Mouse (Mus musculus): ENCODE results near the gene Uqcrfs1. TPM values are rescaled to one million over a fixed set of nuclear protein-coding genes. Genes with fewer than 3 reads are reported as not detected.
A peak's percentile ranks its signal among the peaks of the same experiment; 100 is the strongest.

Uqcrfs1 gene
- polyA plus RNA-seq, 1 experiment, result 441 TPM

- WGBS, result 17% methylated on average over 2 of the region's 2 CpGs
- Histone ChIP-seq H3K27ac (ENCODE audit: insufficient read depth, low read depth, low read length) (no peak overlapping the region), H3K4me1 (ENCODE audit: control insufficient read depth, insufficient read depth, low read length) (peaks cover 3% of the 10 kb centered on the region; the same call in 1 of the 2 replicates), H3K4me3 (ENCODE audit: insufficient read depth, low read depth, low read length) (no peak overlapping the region), H3K36me3 (ENCODE audit: control insufficient read depth, insufficient read depth, low read length) (no peaks in the 10 kb centered on the region), H3K27me3 (replicated peaks; ENCODE audit: control insufficient read depth, insufficient read depth, low read length) (no peaks in the 10 kb centered on the region)
- peak; percentile 89 for DNase-seq
- TF ChIP-seq CTCF (conservative IDR thresholded peaks at IDR 0.05; ENCODE audit: insufficient read depth, insufficient read length, low read depth, low read length), result peak; percentile 93
- no peak for TF ChIP-seq POLR2A (IDR thresholded peaks at IDR 0.05; ENCODE audit: low read depth, low read length)
Observed at GRCm38 (mm10) chr13:30548835-30549234, 3.7 kb upstream of the Uqcrfs1 start.

GRCm38 (mm10) chr13:30530761-30531160 lies 14.4 kb downstream of the Uqcrfs1 start:
- Histone ChIP-seq H3K27me3 (replicated peaks; ENCODE audit: control insufficient read depth, insufficient read depth, low read length) (no peaks in the 10 kb centered on the region), H3K27ac (ENCODE audit: insufficient read depth, low read depth, low read length) (no peak overlapping the region), H3K4me3 (ENCODE audit: insufficient read depth, low read depth, low read length) (no peak overlapping the region), H3K4me1 (ENCODE audit: control insufficient read depth, insufficient read depth, low read length) (no peaks in the 10 kb centered on the region), H3K36me3 (ENCODE audit: control insufficient read depth, insufficient read depth, low read length) (no peaks in the 10 kb centered on the region)
- peak; percentile 64 for DNase-seq
- 11% methylated on average over 5 of the region's 5 CpGs for WGBS
- TF ChIP-seq POLR2A (IDR thresholded peaks at IDR 0.05; ENCODE audit: low read depth, low read length) (no peak), CTCF (conservative IDR thresholded peaks at IDR 0.05; ENCODE audit: insufficient read depth, insufficient read length, low read depth, low read length) (peak; percentile 82)

DNA sequence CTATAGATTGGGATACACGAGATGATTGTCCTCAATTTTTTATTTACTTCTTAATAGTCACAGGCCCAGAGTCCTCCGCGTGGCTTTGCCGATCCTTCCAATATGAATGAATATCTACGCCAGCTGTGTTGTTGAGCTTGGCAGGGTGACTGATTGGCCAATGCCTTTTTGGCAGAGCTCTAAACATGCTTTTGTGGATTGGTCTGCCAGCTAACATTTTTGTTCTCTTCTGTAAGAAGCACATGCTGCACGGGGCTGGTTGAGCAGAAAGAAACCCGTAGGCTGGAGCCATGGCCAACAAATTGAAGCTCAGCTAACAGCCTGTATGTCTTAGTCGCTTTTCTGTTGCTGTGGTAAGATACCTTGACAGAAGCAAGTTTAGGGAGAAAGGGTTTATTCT lies 20.2 kb downstream of the Uqcrfs1 start:
- TF ChIP-seq POLR2A (IDR thresholded peaks at IDR 0.05; ENCODE audit: low read depth, low read length), result no peak
- TF ChIP-seq CTCF (conservative IDR thresholded peaks at IDR 0.05; ENCODE audit: insufficient read depth, insufficient read length, low read depth, low read length), result no peak
- Histone ChIP-seq H3K4me3 (ENCODE audit: insufficient read depth, low read depth, low read length) (no peak overlapping the region), H3K27me3 (replicated peaks; ENCODE audit: control insufficient read depth, insufficient read depth, low read length) (no peaks in the 10 kb centered on the region), H3K4me1 (ENCODE audit: control insufficient read depth, insufficient read depth, low read length) (no peaks in the 10 kb centered on the region), H3K27ac (ENCODE audit: insufficient read depth, low read depth, low read length) (no peak overlapping the region), H3K36me3 (ENCODE audit: control insufficient read depth, insufficient read depth, low read length) (no peaks in the 10 kb centered on the region)
- peak; percentile 17 for DNase-seq
- WGBS, result 85% methylated on average over 8 of the region's 8 CpGs

- H3K36me3 ChIP-seq (ENCODE audit: control insufficient read depth, insufficient read depth, low read length), result no peaks in the 10 kb centered on the region
- no peak overlapping the region for H3K4me3 ChIP-seq (ENCODE audit: insufficient read depth, low read depth, low read length)
- no peaks in the 10 kb centered on the region for H3K27me3 ChIP-seq (replicated peaks; ENCODE audit: control insufficient read depth, insufficient read depth, low read length)
- no peaks in the 10 kb centered on the region for H3K4me1 ChIP-seq (ENCODE audit: control insufficient read depth, insufficient read depth, low read length)
- no peak overlapping the region for H3K27ac ChIP-seq (ENCODE audit: insufficient read depth, low read depth, low read length)
- DNase-seq, result peak; percentile 22
- 84% methylated on average over 9 of the region's 9 CpGs for WGBS
- TF ChIP-seq CTCF (conservative IDR thresholded peaks at IDR 0.05; ENCODE audit: insufficient read depth, insufficient read length, low read depth, low read length) (no peak), POLR2A (IDR thresholded peaks at IDR 0.05; ENCODE audit: low read depth, low read length) (no peak)
Observed at GRCm38 (mm10) chr13:30523971-30524370, 21.2 kb downstream of the Uqcrfs1 start.

DNA sequence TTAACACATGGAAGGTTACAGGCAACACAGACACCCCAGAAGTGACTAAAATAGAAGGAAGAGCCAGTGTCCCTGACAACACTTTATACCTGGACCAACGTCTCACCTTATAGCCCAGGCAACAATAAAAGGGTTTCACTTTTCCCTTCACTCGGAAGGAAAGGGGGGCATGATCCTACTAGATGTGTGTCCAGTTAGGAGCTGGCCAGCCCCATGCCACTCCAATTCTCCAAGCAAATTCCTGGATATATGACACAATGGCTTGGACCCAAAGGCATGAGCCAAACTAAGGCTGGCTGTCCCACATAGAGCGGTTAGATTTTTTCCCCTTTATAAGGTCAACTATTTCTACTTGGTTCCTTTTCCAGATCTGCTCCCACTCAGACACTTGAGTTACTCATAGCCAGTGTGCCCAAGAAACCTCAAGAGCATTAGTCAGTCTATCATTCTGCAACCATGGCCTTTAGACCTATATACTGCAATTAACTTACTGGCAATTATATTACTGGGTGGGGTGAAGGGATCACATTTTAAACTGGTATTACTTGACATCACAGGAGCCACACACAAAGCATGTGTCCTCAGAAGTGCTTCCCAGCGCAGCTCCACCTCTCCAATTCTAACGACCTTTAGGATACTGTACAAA lies 21.8 kb downstream of the Uqcrfs1 start:
- 94% methylated on average over 5 of the region's 5 CpGs for WGBS
- Histone ChIP-seq H3K27ac (ENCODE audit: insufficient read depth, low read depth, low read length) (no peak overlapping the region), H3K27me3 (replicated peaks; ENCODE audit: control insufficient read depth, insufficient read depth, low read length) (no peaks in the 10 kb centered on the region), H3K36me3 (ENCODE audit: control insufficient read depth, insufficient read depth, low read length) (no peaks in the 10 kb centered on the region), H3K4me1 (ENCODE audit: control insufficient read depth, insufficient read depth, low read length) (no peaks in the 10 kb centered on the region), H3K4me3 (ENCODE audit: insufficient read depth, low read depth, low read length) (no peak overlapping the region)
- no peak for DNase-seq
- no peak for TF ChIP-seq POLR2A (IDR thresholded peaks at IDR 0.05; ENCODE audit: low read depth, low read length)

- no peak for DNase-seq
- TF ChIP-seq CTCF (conservative IDR thresholded peaks at IDR 0.05; ENCODE audit: insufficient read depth, insufficient read length, low read depth, low read length), result no peak
- TF ChIP-seq POLR2A (IDR thresholded peaks at IDR 0.05; ENCODE audit: low read depth, low read length), result no peak
- Histone ChIP-seq H3K4me1 (ENCODE audit: control insufficient read depth, insufficient read depth, low read length) (no peaks in the 10 kb centered on the region), H3K36me3 (ENCODE audit: control insufficient read depth, insufficient read depth, low read length) (no peaks in the 10 kb centered on the region), H3K27ac (ENCODE audit: insufficient read depth, low read depth, low read length) (no peak overlapping the region), H3K27me3 (replicated peaks; ENCODE audit: control insufficient read depth, insufficient read depth, low read length) (no peaks in the 10 kb centered on the region), H3K4me3 (ENCODE audit: insufficient read depth, low read depth, low read length) (no peak overlapping the region)
- WGBS, result 59% methylated on average over 16 of the region's 16 CpGs
Observed at GRCm38 (mm10) chr13:30521282-30521902, 23.8 kb downstream of the Uqcrfs1 start.

GRCm38 (mm10) chr13:30518191-30518590 lies 27.0 kb downstream of the Uqcrfs1 start:
- TF ChIP-seq POLR2A (IDR thresholded peaks at IDR 0.05; ENCODE audit: low read depth, low read length) (no peak), CTCF (conservative IDR thresholded peaks at IDR 0.05; ENCODE audit: insufficient read depth, insufficient read length, low read depth, low read length) (no peak)
- Histone ChIP-seq H3K27me3 (replicated peaks; ENCODE audit: control insufficient read depth, insufficient read depth, low read length) (no peaks in the 10 kb centered on the region), H3K4me1 (ENCODE audit: control insufficient read depth, insufficient read depth, low read length) (no peaks in the 10 kb centered on the region), H3K27ac (ENCODE audit: insufficient read depth, low read depth, low read length) (no peak overlapping the region), H3K4me3 (ENCODE audit: insufficient read depth, low read depth, low read length) (no peak overlapping the region), H3K36me3 (ENCODE audit: control insufficient read depth, insufficient read depth, low read length) (no peaks in the 10 kb centered on the region)
- no peak for DNase-seq

Data from kidney, adult 2 months (tissue).